Mouse (Mus musculus) myocyte (in vitro differentiated cells): ENCODE measurements around the gene Crygc. TPM values are rescaled to one million over a fixed set of nuclear protein-coding genes. Genes with fewer than 3 reads are reported as not detected.

Experiments used
- H3K27me3 ChIP-seq: one replicate; pipeline ENCODE4 v1.6.1; 2011; ENCODE audit not compliant: control insufficient read depth, insufficient read depth, insufficient read length
- H3K36me3 ChIP-seq: one replicate; pipeline ENCODE4 v1.6.1; 2011; ENCODE audit not compliant: control insufficient read depth, insufficient read depth
- H3K4me2 ChIP-seq: one replicate; pipeline ENCODE4 v1.6.1; 2011; ENCODE audit warnings: low read depth, control low read depth
- H3K4me3 ChIP-seq: one replicate; pipeline ENCODE4 v1.5.1; 2011; ENCODE audit warnings: mild to moderate bottlenecking, control low read depth, moderate library complexity
- H3K79me2 ChIP-seq: one replicate; pipeline ENCODE4 v1.6.1; 2011; ENCODE audit not compliant: control insufficient read depth, insufficient read depth
- H3ac ChIP-seq: one replicate; pipeline ENCODE4 v1.6.1; 2011; ENCODE audit not compliant: control insufficient read depth, insufficient read length
- CEBPB ChIP-seq: IDR thresholded peaks from 2 replicates; pipeline ENCODE4 v1.6.1; 2011; ENCODE audit warnings: mild to moderate bottlenecking, moderate library complexity; ENCODE audit not compliant: poor library complexity, insufficient read depth, severe bottlenecking
- E2F4 ChIP-seq: IDR thresholded peaks from one replicate; pipeline ENCODE4 v1.6.1; 2011; ENCODE audit warnings: mild to moderate bottlenecking, control low read depth, moderate library complexity; ENCODE audit not compliant: insufficient read depth
- MAX ChIP-seq: IDR thresholded peaks from one replicate; pipeline ENCODE4 v1.6.1; 2011; ENCODE audit warnings: low read depth, mild to moderate bottlenecking, control low read depth
- MYOD1 ChIP-seq, 3 experiments: IDR thresholded peaks; one replicate each; pipeline ENCODE4 v1.6.1; 2011; ENCODE audit warnings: control low read depth in 2 of 3, low read depth in 2 of 3, mild to moderate bottlenecking in 2 of 3, moderate library complexity in 1 of 3; ENCODE audit not compliant: insufficient read length in 2 of 3, control insufficient read depth in 1 of 3
- MYOG ChIP-seq, 3 experiments: IDR thresholded peaks; one replicate each; pipeline ENCODE4 v1.6.1; 2011; ENCODE audit warnings: control low read depth in 2 of 3, low read depth in 2 of 3, mild to moderate bottlenecking in 2 of 3; ENCODE audit not compliant: insufficient read length in 2 of 3, control insufficient read depth in 1 of 3, insufficient read depth in 1 of 3
- POLR2A ChIP-seq: IDR thresholded peaks from one replicate; pipeline ENCODE4 v1.6.1; 2011; ENCODE audit warnings: low read depth, mild to moderate bottlenecking, control low read depth, moderate library complexity; ENCODE audit not compliant: insufficient read length
- POLR2AphosphoS2 ChIP-seq: IDR thresholded peaks from one replicate; pipeline ENCODE4 v1.6.1; 2011; ENCODE audit warnings: low read depth, control low read depth; ENCODE audit not compliant: insufficient read length
- REST ChIP-seq: IDR thresholded peaks from one replicate; pipeline ENCODE4 v1.6.1; 2011; ENCODE audit warnings: mild to moderate bottlenecking, control low read depth, moderate library complexity; ENCODE audit not compliant: insufficient read depth, insufficient read length
- SRF ChIP-seq: IDR thresholded peaks from one replicate; pipeline ENCODE4 v1.6.1; 2011; ENCODE audit warnings: low read depth; ENCODE audit not compliant: control insufficient read depth, insufficient read length
- TCF12 ChIP-seq: IDR thresholded peaks from one replicate; pipeline ENCODE4 v1.6.1; 2011; ENCODE audit warnings: mild to moderate bottlenecking, control low read depth; ENCODE audit not compliant: poor library complexity, insufficient read depth, severe bottlenecking
- TCF3 ChIP-seq: IDR thresholded peaks from one replicate; pipeline ENCODE4 v1.6.1; 2011; ENCODE audit warnings: low read depth, control low read depth; ENCODE audit not compliant: insufficient read length
- USF1 ChIP-seq: IDR thresholded peaks from one replicate; pipeline ENCODE4 v1.6.1; 2011; ENCODE audit warnings: low read depth, mild to moderate bottlenecking, control low read depth, moderate library complexity
- polyA plus RNA-seq: library from polyadenylated mRNA; unstranded; fragments of >200 nt; fragmentation: generic; extraction: Trizol; gene quantifications from one replicate; pipeline ENCODE4 v1.2.1, GENCODE M21; 2012; ENCODE audit warnings: missing spikeins

The Crygc gene
- polyA plus RNA-seq, 1 experiment, result not detected

DNA sequence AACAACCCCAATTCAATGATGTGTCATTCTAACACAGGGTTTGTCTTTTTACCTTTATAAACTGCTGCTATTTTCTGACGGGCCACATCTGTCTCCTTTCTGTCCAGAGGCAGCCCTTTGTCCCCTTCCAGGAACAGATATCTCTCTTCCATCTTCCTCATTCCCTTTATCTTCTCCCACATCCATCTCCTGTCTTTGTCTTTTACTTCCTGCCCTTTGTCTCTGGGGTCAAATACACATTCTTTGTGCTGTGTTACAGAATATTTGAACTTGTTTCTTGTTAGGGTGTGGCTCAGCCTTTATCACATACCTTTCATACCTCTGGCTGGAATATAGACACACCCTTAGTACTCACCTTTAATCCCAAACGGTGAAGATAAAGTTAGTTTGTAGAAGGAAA, 35.9 kb downstream of the Crygc start:
- Histone ChIP-seq H3K27me3 (no peaks in the 10 kb centered on the region), H3ac (no peak overlapping the region), H3K79me2 (no peaks in the 10 kb centered on the region), H3K4me2 (no peak overlapping the region), H3K4me3 (no peak overlapping the region), H3K36me3 (no peaks in the 10 kb centered on the region)
- TF ChIP-seq TCF12 (no peak), POLR2A (no peak), USF1 (no peak), TCF3 (no peak)

DNA sequence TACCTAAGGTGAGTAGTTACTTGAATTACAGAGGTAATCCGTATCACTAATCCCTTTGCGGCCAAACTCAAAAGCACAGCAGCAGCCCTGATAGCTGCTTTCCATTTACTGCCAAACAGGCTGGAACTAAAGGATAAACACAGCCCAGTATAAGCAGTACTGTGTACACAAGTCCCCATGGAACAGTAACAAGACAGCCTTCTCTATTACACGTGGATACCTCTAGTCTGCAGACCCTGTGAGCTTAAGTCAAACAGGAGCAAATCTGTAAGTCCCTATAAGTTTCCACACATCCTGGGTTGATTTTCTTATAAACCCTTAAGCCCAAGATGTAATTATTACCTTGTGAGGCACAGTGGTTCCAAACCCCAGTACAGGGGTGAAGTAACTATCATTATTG, 38.0 kb downstream of the Crygc start:
- H3K4me3 ChIP-seq, result no peak overlapping the region
- H3K4me2 ChIP-seq, result peak overlapping the region; percentile 32
- no peak overlapping the region for H3ac ChIP-seq
- H3K79me2 ChIP-seq, result no peaks in the 10 kb centered on the region
- TF ChIP-seq POLR2A, result no peak
- TF ChIP-seq E2F4, result no peak
- no peak for TF ChIP-seq USF1
- TF ChIP-seq CEBPB, result no peak
- TF ChIP-seq TCF3, result no peak
- no peaks in the 10 kb centered on the region for H3K27me3 ChIP-seq
- no peaks in the 10 kb centered on the region for H3K36me3 ChIP-seq

DNA sequence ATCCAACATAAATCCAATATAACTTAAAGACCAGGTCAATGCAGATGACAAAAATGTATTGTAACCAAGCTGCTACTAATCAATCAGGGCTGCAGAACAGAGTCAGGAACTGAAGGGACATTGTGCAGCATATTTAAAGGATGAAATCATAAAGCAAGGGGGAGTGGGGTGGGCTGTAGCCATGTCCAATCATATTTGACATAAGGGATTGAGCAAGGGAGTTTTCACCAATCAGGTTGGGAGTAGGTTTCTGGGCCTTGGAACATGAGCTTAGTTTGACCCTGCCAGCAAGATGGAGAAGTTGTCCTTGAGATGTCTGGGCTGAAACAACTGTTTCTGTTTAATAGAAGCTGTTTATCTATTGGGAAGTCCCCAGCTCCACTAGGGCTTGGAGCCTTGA, 40.8 kb downstream of the Crygc start, which contains the start of gene Akr1cl:
Gene Akr1cl, minus strand, starts transcription at position 119 of the 400 bp plus-strand sequence.
- H3K4me2 ChIP-seq, result no peak within 1 kb of the TSS
- H3K4me3 ChIP-seq, result no peak within 1 kb of the TSS
- H3K79me2 ChIP-seq, result no peaks in the 10 kb centered on the region
- H3K36me3 ChIP-seq, result no peaks in the 10 kb centered on the region
- H3K27me3 ChIP-seq, result no peaks in the 10 kb centered on the region
- no peak within 1 kb of the TSS for H3ac ChIP-seq
- TF ChIP-seq POLR2AphosphoS2 (no peak), POLR2A (no peak), MYOD1 (IDR thresholded peaks at IDR 0.05; ENCODE audit: control insufficient read depth in 1 of 3, insufficient read length in 2 of 3, low read depth in 2 of 3) (no peak), MYOG (IDR thresholded peaks at IDR 0.05; ENCODE audit: control insufficient read depth in 1 of 3, insufficient read depth in 1 of 3, insufficient read length in 2 of 3, low read depth in 2 of 3) (no peak), CEBPB (no peak), TCF3 (no peak), E2F4 (no peak), MAX (no peak), USF1 (no peak), REST (no peak), SRF (no peak), TCF12 (no peak)

DNA sequence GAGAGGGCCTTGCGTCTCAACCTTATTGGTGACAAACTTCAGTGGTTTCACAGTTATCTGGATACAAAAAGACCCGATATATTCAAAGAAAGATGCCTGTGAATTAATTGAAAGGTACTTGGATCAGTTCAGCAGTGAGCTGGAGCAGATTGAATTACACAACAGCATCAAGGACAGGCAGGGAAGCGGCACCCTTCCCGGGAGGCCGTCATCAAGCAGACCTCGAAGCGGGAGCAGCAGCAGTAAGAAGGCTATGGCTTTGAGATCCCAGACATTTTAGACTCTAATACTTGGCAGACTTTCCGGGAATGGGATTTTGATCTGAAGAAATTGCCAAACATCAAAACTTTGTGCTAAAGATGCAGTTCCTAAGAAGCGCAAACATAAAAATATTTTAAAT, 45.3 kb downstream of the Crygc start:
- Histone ChIP-seq H3K36me3 (no peaks in the 10 kb centered on the region), H3K79me2 (no peaks in the 10 kb centered on the region), H3ac (no peak overlapping the region), H3K4me2 (no peak overlapping the region), H3K4me3 (no peak overlapping the region), H3K27me3 (no peaks in the 10 kb centered on the region)
- no peak for TF ChIP-seq SRF
- no peak for TF ChIP-seq E2F4
- no peak for TF ChIP-seq TCF3
- no peak for TF ChIP-seq MYOG (IDR thresholded peaks at IDR 0.05; ENCODE audit: control insufficient read depth in 1 of 3, insufficient read depth in 1 of 3, insufficient read length in 2 of 3, low read depth in 2 of 3)
- TF ChIP-seq MYOD1 (IDR thresholded peaks at IDR 0.05; ENCODE audit: control insufficient read depth in 1 of 3, insufficient read length in 2 of 3, low read depth in 2 of 3), result no peak
- no peak for TF ChIP-seq POLR2AphosphoS2
- TF ChIP-seq POLR2A, result no peak
- TF ChIP-seq REST, result no peak
- no peak for TF ChIP-seq MAX
- no peak for TF ChIP-seq USF1
- TF ChIP-seq CEBPB, result no peak
- no peak for TF ChIP-seq TCF12

Other genes starting within 250 kb of the Crygc start
- gene Plekhm3, start 116.9 kb downstream of the Crygc start, polyA plus RNA-seq, result 3.9 TPM
- gene Akr1cl, start 40.9 kb downstream of the Crygc start, polyA plus RNA-seq, result not detected
- gene Cryge, start 22.5 kb downstream of the Crygc start, polyA plus RNA-seq, result not detected
- not detected for gene Crygd, start 10.2 kb downstream of the Crygc start, polyA plus RNA-seq
- gene Crygb, start 8.6 kb upstream of the Crygc start, polyA plus RNA-seq, result not detected
- not detected for gene Cryga, start 29.7 kb upstream of the Crygc start, polyA plus RNA-seq
- not detected for gene Gm28845, start 45.9 kb upstream of the Crygc start, polyA plus RNA-seq
- gene D630023F18Rik, start 49.5 kb upstream of the Crygc start, polyA plus RNA-seq, result not detected
- gene Idh1, start 112.8 kb upstream of the Crygc start, polyA plus RNA-seq, result 44.7 TPM
- gene Pikfyve, start 113.0 kb upstream of the Crygc start, polyA plus RNA-seq, result 4.2 TPM
- 0.01 TPM for gene Pth2r, start 208.4 kb upstream of the Crygc start, polyA plus RNA-seq